Mouse (Mus musculus): Measurements from ENCODE around the gene Ssr1. TPM values are rescaled to one million over a fixed set of nuclear protein-coding genes. Genes with fewer than 3 reads are reported as not detected.

The Ssr1 gene
- polyA plus RNA-seq, 1 experiment = 33.3 TPM

GRCm38 (mm10) chr13:37966256-37967051 is 27.6 kb downstream of the Ssr1 start:
- Histone ChIP-seq H3K27ac (replicated peaks; ENCODE audit: low read depth, low read length) (no peak overlapping the region), H3K4me3 (ENCODE audit: insufficient read depth, low read depth, low read length) (no peak overlapping the region), H3K4me1 (ENCODE audit: control insufficient read depth, insufficient read depth, insufficient read length, low read length) (no peaks in the 10 kb centered on the region)

GRCm38 (mm10) chr13:37965126-37965914 is 28.7 kb downstream of the Ssr1 start:
- Histone ChIP-seq H3K27ac (replicated peaks; ENCODE audit: low read depth, low read length) (no peak overlapping the region), H3K4me1 (ENCODE audit: control insufficient read depth, insufficient read depth, insufficient read length, low read length) (no peaks in the 10 kb centered on the region)

GRCm38 (mm10) chr13:37964128-37965087 is 29.6 kb downstream of the Ssr1 start:
- H3K4me3 ChIP-seq (ENCODE audit: insufficient read depth, low read depth, low read length) = peak overlapping the region; percentile 63; the same call in 1 of the 2 replicates
- H3K27ac ChIP-seq (replicated peaks; ENCODE audit: low read depth, low read length) = no peak overlapping the region
- H3K4me1 ChIP-seq (ENCODE audit: control insufficient read depth, insufficient read depth, insufficient read length, low read length) = no peaks in the 10 kb centered on the region

More at GRCm38 (mm10) chr13:37965126-37965914, 28.7 kb downstream of the Ssr1 start:
- no peak overlapping the region for H3K4me3 ChIP-seq (ENCODE audit: insufficient read depth, low read depth, low read length)

DNA sequence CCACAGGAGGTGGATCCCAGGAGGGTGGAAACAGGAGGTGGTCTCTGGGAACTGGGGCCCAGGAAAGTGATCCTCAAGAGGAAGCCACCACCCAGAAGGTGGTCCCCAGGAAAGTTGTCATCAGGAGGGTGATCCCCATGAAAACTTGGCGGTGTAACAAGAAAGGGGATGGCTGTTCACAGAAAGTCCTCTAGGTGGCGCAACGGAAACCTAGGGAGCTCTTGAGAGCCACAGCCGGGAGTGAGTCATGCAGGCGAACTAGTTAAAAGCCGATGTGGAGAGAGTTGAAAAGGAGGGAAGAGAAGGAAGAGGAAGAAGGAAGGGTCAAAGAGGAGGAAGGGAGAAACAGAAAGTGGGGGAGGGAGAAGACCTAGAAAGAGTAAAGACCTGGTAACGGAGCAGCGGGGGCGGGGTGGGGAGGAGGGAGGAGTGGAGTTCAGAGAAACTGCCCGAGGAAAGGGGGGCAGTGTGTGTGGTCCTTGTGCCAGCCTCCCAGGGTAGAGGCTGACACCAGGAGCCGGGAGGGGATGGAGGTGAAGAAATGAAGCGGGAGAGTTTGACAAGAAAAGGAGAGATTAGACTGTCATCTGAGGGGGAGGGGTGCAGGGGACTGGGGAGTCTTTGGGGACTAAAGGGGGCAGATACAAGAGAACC is 30.5 kb downstream of the Ssr1 start:
- H3K4me3 ChIP-seq (ENCODE audit: insufficient read depth, low read depth, low read length) = peak overlapping the region; percentile 63
- H3K4me1 ChIP-seq (ENCODE audit: control insufficient read depth, insufficient read depth, insufficient read length, low read length) = no peaks in the 10 kb centered on the region
- no peak overlapping the region for H3K27ac ChIP-seq (replicated peaks; ENCODE audit: low read depth, low read length)

DNA sequence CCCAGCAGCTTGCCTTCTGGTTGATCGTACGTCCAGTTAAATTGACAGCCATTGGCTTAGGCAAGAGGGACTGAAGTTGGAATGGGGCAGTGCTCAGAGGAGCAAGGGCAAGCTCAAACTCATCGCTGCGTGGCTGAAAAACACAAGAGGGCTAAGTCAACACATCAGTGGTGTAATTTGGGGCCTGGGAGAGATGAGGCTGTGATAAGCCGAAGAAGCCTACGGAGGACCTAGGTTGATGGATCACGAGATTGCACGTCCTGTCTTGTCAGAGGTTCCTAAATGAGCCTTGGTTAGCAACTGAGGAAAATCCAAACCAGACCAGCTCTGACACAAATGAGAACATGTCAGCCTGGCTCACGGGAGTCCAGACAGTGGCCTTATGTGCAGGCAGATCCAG is 31.5 kb downstream of the Ssr1 start:
- no peak overlapping the region for H3K27ac ChIP-seq (replicated peaks; ENCODE audit: low read depth, low read length)
- no peaks in the 10 kb centered on the region for H3K4me1 ChIP-seq (ENCODE audit: control insufficient read depth, insufficient read depth, insufficient read length, low read length)

DNA sequence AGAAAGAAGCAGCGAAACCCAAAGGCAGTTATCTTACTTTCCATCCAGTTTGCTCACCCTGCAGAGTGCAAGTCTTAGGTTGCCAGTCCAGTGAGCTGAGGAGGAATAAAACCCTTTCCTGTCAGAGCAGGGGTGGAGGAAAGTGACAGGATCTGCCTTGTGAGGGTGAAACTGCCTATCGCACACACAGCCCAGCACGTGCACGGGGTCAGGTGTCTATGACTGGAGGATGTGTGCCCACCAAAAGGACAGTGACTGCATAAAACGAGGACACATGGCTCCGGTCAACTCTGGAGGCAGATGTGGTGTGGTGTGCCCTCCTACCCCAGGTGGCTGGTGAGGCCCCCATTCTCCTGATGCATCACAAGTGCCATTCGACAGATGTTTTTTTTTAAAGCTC is 34.1 kb downstream of the Ssr1 start:
- no peaks in the 10 kb centered on the region for H3K4me1 ChIP-seq (ENCODE audit: control insufficient read depth, insufficient read depth, insufficient read length, low read length)
- no peak overlapping the region for H3K4me3 ChIP-seq (ENCODE audit: insufficient read depth, low read depth, low read length)
- H3K27ac ChIP-seq (replicated peaks; ENCODE audit: low read depth, low read length) = no peak overlapping the region

More for the DNA sequence above, 31.5 kb downstream of the Ssr1 start:
- H3K4me3 ChIP-seq (ENCODE audit: insufficient read depth, low read depth, low read length) = no peak overlapping the region

GRCm38 (mm10) chr13:37959239-37959907 is 34.6 kb downstream of the Ssr1 start:
- Histone ChIP-seq H3K4me1 (ENCODE audit: control insufficient read depth, insufficient read depth, insufficient read length, low read length) (no peaks in the 10 kb centered on the region), H3K27ac (replicated peaks; ENCODE audit: low read depth, low read length) (peak overlapping the region; percentile 27; the same call in 1 of the 2 replicates), H3K4me3 (ENCODE audit: insufficient read depth, low read depth, low read length) (no peak overlapping the region)

DNA sequence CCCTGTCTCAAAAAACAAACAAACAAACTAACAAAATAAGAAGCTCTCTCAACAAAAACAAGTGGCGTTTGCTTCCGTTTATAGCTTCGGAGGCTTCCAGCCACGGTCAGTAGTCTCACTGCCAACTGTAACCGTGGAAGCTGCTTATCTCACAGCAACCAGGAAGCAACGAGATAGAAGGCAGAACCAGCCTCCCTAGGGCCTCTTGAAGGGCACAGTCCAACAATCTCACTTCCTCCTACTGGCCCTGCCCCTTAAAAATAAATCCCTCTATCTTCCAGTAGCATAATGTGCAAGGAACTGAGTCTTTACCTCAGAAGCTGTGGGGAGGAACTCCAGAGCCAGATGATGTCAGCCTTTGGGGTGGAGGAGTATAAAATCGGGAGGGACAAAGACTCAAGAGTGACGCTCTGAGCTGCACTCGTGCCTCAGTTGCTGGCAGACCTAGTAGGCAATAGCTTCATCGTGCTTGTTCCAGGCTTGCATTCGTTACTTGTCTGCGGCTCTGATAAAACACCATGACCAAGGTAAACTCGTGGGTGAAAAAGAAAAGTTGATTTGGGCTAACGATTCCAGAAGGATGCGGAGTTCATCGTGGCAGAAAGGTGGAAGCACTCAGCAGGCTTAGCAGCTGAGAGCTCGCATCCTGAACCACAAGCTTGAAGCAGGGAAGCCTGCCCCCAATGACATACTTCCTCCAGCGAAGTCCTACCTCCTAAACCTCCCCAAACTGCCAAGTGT is 35.3 kb downstream of the Ssr1 start:
- Histone ChIP-seq H3K4me3 (ENCODE audit: insufficient read depth, low read depth, low read length) (no peak overlapping the region), H3K4me1 (ENCODE audit: control insufficient read depth, insufficient read depth, insufficient read length, low read length) (no peaks in the 10 kb centered on the region), H3K27ac (replicated peaks; ENCODE audit: low read depth, low read length) (peak overlapping the region; percentile 27; the same call in 1 of the 2 replicates)

- Histone ChIP-seq H3K4me1 (ENCODE audit: control insufficient read depth, insufficient read depth, insufficient read length, low read length) (no peaks in the 10 kb centered on the region), H3K4me3 (ENCODE audit: insufficient read depth, low read depth, low read length) (no peak overlapping the region), H3K27ac (replicated peaks; ENCODE audit: low read depth, low read length) (no peak overlapping the region)
These were observed 39.7 kb downstream of the Ssr1 start for GRCm38 (mm10) chr13:37954318-37954717.

DNA sequence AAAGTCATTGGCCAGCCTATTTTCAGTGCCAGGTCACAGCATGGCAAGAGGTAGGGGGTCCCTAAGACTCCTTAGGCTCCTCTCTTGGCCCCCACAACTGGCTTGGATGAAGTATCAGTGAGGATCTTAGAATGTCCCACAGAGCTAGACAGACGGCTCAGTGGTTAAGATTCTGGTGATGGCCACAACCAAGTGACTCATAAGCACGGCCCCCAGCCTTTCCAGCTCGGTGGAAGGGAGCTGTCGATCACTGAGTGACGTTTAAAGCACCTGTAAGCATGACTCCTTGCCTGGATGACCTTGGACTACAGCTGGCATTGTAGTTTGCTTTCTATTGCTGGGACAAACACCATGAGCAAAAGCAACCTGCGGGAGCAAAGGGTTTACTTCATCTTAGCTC is 41.0 kb downstream of the Ssr1 start:
- Histone ChIP-seq H3K4me1 (ENCODE audit: control insufficient read depth, insufficient read depth, insufficient read length, low read length) (no peaks in the 10 kb centered on the region), H3K4me3 (ENCODE audit: insufficient read depth, low read depth, low read length) (no peak overlapping the region), H3K27ac (replicated peaks; ENCODE audit: low read depth, low read length) (no peak overlapping the region)

- H3K4me3 ChIP-seq (ENCODE audit: insufficient read depth, low read depth, low read length) = no peak overlapping the region
- H3K27ac ChIP-seq (replicated peaks; ENCODE audit: low read depth, low read length) = no peak overlapping the region
- H3K4me1 ChIP-seq (ENCODE audit: control insufficient read depth, insufficient read depth, insufficient read length, low read length) = peaks cover 10% of the 10 kb centered on the region
These were observed 47.3 kb downstream of the Ssr1 start for GRCm38 (mm10) chr13:37946734-37947133.

DNA sequence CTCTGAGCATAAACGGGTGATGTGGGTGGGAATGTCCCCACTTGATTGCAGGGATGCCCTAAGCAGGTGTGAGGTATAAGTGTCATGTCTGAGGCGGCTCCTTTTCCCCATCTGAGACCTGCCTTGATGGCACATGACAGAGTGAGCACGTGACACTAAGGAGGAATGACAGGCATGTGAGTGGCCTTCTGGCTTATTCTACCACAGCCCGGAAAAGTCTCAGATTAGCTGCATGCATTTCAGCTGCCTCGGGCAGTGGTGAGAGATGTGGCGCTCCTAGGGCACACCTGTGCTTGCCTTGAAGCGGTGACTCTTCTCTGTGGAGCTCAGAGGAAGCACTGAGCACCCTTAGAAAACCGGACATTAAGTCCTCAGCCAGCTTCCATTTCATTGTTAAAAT is 48.6 kb downstream of the Ssr1 start:
- Histone ChIP-seq H3K4me1 (ENCODE audit: control insufficient read depth, insufficient read depth, insufficient read length, low read length) (peaks cover 18% of the 10 kb centered on the region), H3K4me3 (ENCODE audit: insufficient read depth, low read depth, low read length) (no peak overlapping the region), H3K27ac (replicated peaks; ENCODE audit: low read depth, low read length) (no peak overlapping the region)

DNA sequence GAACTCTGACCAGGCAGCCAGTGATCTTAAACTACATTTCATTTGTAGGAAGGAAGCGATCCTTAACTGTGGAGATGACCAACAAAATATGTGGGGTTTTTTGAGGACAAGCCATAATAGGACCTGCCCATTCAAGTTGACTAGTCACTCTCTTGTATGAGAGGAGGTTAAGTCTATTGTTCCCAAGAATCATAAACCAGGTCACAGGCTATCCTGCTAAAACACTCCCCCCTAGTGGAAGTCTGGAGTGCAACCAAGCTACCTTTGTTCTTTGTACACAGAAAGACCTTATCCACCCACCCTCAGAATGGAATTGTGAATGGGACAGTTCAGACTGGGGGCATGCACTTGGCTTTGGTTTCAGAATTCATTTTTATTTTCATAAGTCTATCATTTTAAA is 49.7 kb downstream of the Ssr1 start:
- H3K4me3 ChIP-seq (ENCODE audit: insufficient read depth, low read depth, low read length) = no peak overlapping the region
- H3K4me1 ChIP-seq (ENCODE audit: control insufficient read depth, insufficient read depth, insufficient read length, low read length) = peaks cover 25% of the 10 kb centered on the region
- no peak overlapping the region; the same call in 1 of the 2 replicates for H3K27ac ChIP-seq (replicated peaks; ENCODE audit: low read depth, low read length)
